Mouse (Mus musculus) cortical plate, adult 2 months (tissue): ENCODE measurements around the gene 6330409D20Rik.

Experiments
- CTCF ChIP-seq: fragments of 200-500 bp; IDR thresholded peaks from 2 replicates; pipeline ENCODE4 v1.5.1; 2011; ENCODE audit warnings: mild to moderate bottlenecking, control low read depth, low read length; ENCODE audit not compliant: insufficient read depth; ENCODE audit errors: extremely low read depth
- POLR2A ChIP-seq: fragments of 200-500 bp; IDR thresholded peaks from 2 replicates; pipeline ENCODE4 v1.6.1; 2011; ENCODE audit warnings: mild to moderate bottlenecking, low read length, control low read depth; ENCODE audit not compliant: insufficient read depth; ENCODE audit errors: extremely low read depth

- TF ChIP-seq CTCF (no peak), POLR2A (no peak)
Observed at GRCm38 (mm10) chr2:32751665-32752033, 10.8 kb upstream of the 6330409D20Rik start.
